Mouse (Mus musculus): ENCODE results near the gene Lpin2.

GRCm38 (mm10) chr17:71259727-71260126, 77.4 kb downstream of the Lpin2 start:
- no peak for TF ChIP-seq CTCF (IDR thresholded peaks at IDR 0.05; ENCODE audit: low read depth, low read length)
- no peak for TF ChIP-seq POLR2A (IDR thresholded peaks at IDR 0.05; ENCODE audit: extremely low read depth, insufficient read depth, low read length)

Measured in liver, adult 2 months (tissue).